Mouse (Mus musculus): ENCODE results near the gene Xpnpep3.

- TF ChIP-seq CTCF (IDR thresholded peaks at IDR 0.05; ENCODE audit: low read depth) = no peak
- TF ChIP-seq EP300 (IDR thresholded peaks at IDR 0.05; ENCODE audit: low read depth) = no peak
These were observed 25.4 kb downstream of the Xpnpep3 start for GRCm38 (mm10) chr15:81425311-81425710.
